Mouse (Mus musculus): ENCODE results near the gene Btnl9.

GRCm38 (mm10) chr11:49203129-49203768 is 16.3 kb upstream of the Btnl9 start, which contains the start of gene Zfp62:
- TF ChIP-seq CTCF (IDR thresholded peaks at IDR 0.05; ENCODE audit: control insufficient read depth, insufficient read depth, insufficient read length) (no peak), MYOG (IDR thresholded peaks at IDR 0.05; ENCODE audit: control insufficient read depth, extremely low read depth, insufficient read length) (no peak), FOSL1 (IDR thresholded peaks at IDR 0.05; ENCODE audit: insufficient read depth, low read length, poor library complexity, severe bottlenecking) (no peak), MAX (IDR thresholded peaks at IDR 0.05) (peak; percentile 77), CEBPB (IDR thresholded peaks at IDR 0.05; ENCODE audit: low read depth) (no peak), USF1 (IDR thresholded peaks at IDR 0.05; ENCODE audit: low read depth) (peak; percentile 97)

All from C2C12 (cell line).